Mouse (Mus musculus): ENCODE data around the gene Krtap2-4. TPM values are rescaled to one million over a fixed set of nuclear protein-coding genes. Genes with fewer than 3 reads are reported as not detected.
"Not testable (repeated sequence)": the region's sequence is repeated elsewhere in the genome, so short reads cannot be mapped to it uniquely, and the experiment has no call there.

The Krtap2-4 gene
- not detected in 2 replicates for total RNA-seq (2021)
- long read RNA-seq, experiment 1 = 0 reads
- long read RNA-seq, experiment 2 = 0 reads

DNA sequence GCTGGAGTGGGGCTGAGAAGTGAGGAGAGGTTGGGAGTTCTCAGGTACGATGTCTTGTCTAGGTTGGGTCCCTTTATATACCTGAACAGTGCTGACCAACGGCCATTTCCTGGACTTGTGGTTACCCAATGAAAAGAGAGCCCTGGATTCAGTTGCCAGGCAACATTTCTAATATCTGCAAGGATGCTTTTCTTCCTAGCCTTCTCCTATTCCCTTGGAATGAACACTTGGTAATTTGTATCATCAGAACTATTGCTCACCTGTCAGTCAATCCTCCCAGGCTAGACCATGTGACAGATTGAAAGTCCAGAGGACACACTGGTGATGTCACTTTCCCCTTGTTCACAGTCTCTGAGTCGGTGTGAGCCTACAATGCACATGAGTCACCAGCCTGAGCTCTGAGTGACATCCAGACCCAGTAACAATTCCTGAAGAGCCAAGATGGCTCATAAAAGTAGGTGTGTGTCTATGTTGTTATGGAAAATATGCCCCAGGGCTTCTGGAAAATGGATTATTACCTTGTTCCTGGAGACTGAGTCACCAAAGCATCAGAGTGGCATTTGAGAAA lies at the start of gene Krtap2-4:
Gene Krtap2-4, minus strand, starts transcription at position 51 of the 568 bp plus-strand sequence.
- DNase-seq = no peak

DNA sequence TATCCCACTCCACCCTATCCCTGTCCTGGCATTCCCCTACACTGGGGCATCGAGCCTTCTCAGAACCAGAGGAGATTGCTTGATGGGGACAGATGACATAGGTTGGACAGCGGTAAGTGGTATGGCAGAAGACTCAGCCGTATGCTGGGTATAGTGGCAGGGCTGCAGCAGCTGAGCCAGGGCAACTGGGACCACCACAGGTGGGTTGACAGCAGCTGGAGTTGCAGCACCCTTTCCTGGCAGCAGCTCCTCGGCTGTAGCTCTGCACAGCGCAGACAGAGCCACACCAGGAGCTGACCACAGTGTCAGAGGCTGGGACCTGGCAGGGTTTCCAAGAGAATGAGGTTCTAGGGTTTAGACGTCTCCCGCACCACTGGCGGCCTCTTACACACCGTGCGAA lies 48.2 kb upstream of the Krtap2-4 start:
- DNase-seq = no peak

DNA sequence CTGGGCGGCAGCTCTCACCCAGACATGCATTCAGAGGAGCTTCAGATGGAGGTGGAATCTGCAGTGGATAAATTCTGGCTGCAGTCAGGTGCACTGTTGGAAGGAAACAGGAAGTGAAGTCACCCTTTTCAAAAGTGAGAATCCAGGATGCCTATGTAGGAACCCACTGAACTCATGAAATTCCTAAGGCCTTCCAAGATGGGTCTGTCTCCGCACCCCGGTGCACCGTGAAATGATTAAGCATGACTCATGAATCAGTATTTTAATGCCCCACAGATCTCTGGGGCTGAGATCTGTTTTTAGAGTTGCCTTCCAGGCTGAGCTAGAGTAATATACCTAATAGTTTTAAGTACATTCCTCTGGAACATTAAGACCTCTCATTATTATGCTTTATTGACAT lies 44.6 kb upstream of the Krtap2-4 start:
- no peak for DNase-seq

DNA sequence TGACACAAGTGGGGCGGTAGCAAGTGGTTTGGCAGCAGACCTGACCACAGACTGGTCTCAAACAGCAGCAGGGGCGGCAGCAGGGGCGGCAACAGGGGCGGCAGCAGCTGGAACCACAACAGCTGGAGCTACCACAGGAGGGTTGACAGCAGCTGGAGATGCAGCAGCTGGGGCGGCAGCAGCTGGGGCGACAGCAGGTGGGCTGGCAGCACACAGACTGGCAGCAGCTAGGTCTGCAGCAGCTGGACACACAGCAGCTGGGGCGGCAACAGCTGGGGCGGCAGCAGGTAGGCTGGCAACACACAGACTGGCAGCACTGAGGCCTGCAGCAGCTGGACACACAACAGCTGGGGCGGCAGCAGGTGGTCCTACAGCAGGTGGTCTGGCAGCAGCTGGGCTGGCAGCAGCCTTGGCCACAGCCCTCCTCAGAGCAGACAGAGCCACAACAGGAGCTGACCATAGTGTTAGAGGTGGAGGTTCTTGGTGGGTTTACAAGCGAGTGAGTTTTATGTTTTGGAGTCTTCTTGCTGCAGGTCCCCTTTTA lies 43.9 kb upstream of the Krtap2-4 start, which contains the start of gene Gm11563:
Gene Gm11563, minus strand, starts transcription at position 494 of the 544 bp plus-strand sequence.
- DNase-seq = not testable (repeated sequence)

DNA sequence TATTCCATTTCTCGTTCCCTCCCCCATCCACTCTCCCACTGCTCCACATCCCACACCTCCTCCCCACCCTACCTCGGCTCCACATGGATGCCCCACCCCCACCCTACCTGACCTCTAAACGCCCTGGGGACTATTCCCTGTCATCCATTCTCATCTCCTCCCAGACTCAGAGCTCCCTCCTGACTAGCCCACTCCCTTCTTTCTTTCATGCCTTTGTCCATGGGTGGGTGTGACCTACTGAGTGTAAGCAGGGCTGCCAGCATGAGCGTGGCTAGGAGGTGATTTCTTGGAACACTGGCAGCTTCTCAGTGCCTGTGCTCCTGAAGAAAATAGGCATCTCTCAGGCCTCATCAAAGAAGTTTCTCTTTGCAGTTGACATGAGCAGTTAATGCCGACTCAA lies 42.4 kb upstream of the Krtap2-4 start:
- no peak for DNase-seq

DNA sequence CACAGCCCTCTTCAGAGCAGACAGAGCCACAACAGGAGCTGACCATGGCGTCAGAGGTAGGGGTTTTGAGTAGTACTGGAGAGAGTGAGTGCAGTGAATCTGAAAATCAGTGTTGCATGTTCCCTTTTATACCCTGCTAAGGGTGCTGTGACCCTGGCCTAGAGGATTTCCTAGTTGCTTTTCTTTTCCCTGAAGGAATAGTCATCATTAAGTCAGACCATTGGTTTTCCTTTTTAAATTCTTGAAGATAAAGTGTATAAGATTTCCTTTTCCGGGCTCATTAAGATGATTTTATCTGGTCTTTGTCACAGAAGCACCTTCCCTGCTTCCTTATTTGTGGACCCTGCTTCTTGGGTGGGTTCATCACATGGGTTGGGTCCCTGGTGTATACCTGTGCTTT lies 35.5 kb upstream of the Krtap2-4 start, which contains the start of gene Gm11555:
Gene Gm11555, minus strand, starts transcription at position 101 of the 400 bp plus-strand sequence.
- DNase-seq = no peak

DNA sequence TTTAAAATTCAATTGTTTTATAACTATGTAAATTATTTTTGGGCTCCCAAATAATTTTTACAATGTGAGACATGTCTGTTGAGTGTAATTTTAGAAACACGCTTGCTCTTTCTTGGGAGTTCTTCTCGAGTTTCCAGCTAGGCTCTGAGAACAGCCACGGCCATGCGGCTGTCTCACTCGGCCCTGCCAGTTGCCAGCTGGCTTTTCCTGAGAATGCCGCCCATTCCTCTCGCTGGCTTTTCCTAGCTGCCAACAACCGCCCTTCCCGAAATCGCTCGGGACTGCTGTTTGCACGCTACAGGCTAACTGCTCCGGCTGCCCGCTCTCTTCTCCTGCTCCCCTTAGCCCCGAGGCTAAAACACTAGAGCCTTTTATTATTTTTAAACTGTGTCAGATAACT lies 31.8 kb upstream of the Krtap2-4 start:
- no peak for DNase-seq

DNA sequence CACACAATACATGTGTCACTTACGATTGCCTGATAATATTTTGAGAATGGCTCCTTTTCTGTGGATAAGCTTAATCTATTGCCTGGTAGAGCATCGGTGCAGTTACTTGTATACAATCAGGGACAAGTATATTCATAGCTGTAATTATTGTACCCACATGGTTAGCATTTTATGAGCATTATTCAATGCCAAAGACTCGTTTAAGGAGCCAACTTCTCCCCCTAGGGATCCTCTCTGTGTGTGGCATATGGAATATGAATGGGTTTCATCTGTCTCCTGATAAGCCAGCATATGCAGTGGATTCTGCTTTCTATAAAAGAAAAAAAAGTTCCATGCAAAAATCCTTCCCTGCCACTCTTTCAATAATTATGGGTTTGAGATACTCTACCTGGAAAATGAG lies 29.7 kb upstream of the Krtap2-4 start:
- DNase-seq = no peak

DNA sequence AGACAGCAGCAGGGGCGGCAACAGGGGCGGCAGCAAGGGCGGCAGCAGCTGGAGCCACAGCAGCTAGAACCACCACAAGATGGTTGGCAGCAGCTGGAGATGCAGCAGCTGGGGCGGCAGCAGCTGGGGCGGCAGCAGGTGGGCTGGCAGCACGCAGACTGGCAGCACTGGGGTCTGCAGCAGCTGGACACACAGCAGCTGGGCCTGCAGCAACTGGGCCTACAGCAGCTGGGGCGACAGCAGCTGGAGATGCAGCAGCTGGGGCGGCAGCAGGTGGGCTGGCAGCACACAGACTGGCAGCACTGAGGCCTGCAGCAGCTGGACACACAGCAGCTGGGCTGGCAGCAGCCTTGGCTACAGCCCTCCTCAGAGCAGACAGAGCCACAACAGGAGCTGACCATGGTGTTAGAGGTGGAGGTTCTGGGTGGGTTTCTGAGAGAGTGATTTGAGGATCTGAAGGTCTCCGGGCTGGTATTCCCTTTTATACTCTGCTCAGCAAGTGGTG lies 29.0 kb upstream of the Krtap2-4 start, which contains the start of gene Krtap4-7:
Gene Krtap4-7, minus strand, starts transcription at position 455 of the 505 bp plus-strand sequence.
- not testable (repeated sequence) for DNase-seq

DNA sequence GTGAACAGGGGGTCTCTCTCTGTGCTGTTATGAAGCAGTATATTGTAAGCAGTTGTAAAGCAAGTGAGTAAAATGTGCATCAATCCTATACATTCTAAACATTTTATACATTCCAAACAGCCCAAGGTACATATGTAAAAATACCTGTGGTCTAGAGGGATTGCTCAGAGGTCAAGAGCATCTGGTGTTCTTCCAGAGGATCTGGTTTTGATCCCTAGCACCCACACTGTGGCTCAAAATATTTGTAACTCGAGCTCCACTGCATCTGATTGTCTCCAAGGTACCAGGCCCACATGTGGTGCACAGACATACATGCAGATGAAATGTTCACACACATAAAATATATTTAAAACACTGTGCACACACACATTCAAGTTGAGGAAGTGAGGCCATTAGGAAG lies 26.3 kb upstream of the Krtap2-4 start:
- DNase-seq = no peak

DNA sequence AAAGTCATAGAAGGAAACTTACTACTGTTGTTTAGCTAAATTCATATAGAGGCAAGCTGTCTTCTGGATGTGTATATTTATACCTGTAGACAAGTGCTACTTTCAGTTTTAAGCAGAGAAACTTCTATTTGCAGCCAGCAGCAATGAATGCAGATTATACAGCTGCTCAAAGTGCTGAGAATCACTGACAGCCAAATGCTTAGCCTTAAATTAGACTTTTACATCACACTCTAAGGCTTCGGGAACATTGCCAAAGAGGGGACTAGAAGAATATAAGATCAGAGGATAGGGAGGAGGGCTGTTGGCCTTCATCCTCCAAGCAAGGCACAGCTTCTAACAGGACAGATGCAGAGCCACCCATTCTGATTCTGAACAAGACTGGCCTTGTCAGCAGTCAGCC lies 22.4 kb upstream of the Krtap2-4 start:
- no peak for DNase-seq

DNA sequence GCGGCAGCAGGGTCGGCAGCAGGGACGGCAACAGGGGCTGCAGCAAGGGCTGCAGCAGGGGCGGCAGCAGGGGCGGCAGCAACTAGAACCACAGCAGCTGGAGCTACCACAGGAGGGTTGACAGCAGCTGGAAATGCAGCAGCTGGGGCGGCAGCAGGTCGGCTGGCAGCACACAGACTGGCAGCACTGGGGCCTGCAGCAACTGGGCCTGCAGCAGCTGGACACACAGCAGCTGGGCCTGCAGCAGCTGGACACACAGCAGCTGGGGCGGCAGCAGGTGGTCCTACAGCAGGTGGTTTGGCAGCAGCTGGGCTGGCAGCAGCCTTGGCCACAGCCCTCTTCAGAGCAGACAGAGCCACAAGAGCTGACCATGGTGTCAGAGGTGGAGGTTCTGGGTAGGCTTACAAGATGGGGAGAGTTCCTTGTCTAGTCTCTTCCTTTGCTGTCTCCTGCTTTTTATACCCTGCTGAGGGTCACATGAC lies 20.0 kb upstream of the Krtap2-4 start, which contains the start of gene Krtap4-2:
Gene Krtap4-2, minus strand, starts transcription at position 432 of the 482 bp plus-strand sequence.
- DNase-seq = no peak

DNA sequence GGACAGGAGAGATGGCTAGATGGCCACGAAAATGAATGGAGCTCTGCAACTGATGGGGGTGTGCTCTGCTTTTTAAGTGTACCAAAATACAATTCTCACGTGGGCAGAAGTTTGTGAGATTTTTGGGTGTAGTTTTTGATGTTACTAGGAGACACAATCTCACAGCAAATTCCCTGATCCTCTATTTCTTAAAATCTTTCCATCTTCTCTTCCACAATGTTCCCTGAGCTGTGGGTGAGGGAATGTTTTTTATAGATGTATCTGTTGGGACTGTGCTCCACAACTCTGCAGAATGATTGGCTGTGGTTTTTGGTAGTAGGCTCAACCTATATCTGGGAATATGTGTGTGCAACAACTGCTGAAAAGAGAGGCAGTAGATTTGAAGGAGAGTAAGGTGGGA lies 18.6 kb upstream of the Krtap2-4 start:
- DNase-seq = no peak

DNA sequence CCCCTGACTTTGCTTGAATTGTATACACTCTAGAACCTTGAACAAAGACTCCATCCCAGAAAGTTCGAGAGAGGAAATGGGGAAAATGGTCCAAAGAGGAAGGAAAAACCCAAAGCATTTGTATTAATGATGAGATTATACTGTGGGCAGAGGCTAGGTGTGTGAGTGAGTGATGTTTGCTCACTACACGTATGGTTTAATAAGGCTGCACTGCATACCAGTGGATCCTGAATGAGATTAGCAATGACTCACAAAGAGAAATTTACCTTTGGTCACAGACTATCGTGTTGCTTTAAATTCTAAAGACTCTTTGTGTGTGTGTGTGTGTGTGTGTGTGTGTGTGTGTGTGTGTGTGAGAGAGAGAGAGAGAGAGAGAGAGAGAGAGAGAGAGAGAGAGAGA lies 16.2 kb upstream of the Krtap2-4 start:
- no peak for DNase-seq

DNA sequence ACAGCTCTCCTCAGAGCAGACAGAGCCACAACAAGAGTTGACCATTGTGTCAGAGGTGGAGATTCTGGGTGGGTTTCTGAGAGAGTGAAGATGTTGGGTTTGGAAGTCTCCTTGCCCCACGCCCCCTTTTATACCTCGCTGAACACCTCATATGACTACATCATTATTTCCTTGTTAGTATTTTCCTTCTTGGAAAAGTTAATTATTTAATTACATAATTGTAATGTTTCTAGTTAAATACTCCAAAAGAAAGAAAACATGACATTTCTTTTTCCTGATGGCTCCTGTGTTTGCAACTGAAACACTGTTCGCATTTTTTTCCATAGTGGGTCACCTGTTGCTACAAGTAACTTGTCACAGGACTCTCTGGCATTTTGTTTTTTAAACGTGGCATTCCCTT lies 13.5 kb upstream of the Krtap2-4 start, which contains the start of gene Krtap4-1:
Gene Krtap4-1, minus strand, starts transcription at position 101 of the 400 bp plus-strand sequence.
- DNase-seq = no peak

DNA sequence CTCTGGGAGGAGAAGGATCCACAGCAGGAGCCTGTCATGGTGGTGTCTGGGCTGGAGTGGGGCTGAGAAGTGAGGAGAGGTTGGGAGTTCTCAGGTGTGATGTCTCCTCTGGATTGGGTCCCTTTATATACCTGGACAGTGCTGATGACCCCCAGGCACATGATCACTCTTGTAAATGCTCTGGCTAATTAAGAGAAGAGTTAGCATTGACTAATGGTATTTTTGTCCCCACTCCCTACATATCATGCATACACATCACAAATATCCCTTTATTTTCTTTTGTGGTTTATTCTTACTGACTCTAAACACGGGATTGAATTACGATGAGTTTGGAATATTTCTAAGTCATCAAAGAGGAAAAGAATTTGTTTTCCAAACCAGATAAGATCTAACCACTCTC lies 5.7 kb upstream of the Krtap2-4 start, which contains the start of gene Gm11562:
Gene Gm11562, minus strand, starts transcription at position 101 of the 400 bp plus-strand sequence.
- no peak for DNase-seq

DNA sequence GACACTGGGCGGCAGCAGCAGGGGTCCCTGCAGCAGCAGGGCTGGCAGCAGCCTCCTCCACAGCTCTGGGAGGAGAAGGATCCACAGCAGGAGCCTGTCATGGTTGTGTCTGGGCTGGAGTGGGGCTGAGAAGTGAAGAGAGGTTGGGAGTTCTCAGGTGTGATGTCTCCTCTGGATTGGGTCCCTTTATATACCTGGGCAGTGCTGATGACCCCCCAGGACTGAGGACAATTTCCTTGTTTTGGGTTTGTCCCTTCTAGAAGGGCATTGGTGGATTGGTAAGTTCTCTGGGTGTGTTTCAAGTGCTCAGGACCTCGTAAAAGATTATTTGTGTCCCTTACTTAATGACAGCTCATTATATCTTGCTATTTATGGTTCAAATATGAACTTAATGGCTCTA lies 4.6 kb downstream of the Krtap2-4 start, which contains the start of gene Gm11937:
Gene Gm11937, minus strand, starts transcription at position 101 of the 400 bp plus-strand sequence.
- not testable (repeated sequence) for DNase-seq

DNA sequence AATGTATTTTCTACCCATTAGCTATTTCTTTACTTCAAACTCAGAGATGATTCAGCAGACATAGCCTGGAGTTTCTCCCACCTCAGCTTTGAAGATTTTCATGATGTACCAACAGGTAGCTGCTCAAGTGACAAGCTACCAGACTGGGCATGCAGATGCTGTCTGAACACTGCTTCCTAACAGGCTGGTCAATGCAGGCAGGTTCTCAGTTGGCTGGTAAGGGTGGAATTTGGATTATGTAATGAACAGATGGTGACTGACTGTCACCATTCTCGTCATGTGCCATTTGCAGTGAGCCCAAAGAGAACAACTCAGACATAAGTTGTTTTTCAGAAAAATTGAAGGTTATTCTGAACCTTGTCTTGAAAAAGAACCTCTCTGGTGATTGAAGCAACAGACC lies 5.5 kb downstream of the Krtap2-4 start:
- no peak for DNase-seq

DNA sequence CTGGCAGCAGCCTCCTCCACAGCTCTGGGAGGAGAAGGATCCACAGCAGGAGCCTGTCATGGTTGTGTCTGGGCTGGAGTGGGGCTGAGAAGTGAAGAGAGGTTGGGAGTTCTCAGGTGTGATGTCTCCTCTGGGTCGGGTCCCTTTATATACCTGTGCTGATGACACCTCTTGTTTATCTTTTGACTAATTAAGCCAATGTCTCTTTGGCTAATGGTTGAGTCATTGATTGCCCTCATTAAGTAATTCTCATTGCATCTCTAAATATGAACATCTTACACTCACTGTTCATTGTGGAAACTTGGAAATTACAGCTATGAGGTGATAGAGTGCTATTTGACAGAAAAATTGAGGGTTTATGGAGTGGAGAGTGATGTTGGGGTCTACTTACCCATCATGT lies 11.4 kb downstream of the Krtap2-4 start, which contains the start of gene Gm11938:
Gene Gm11938, minus strand, starts transcription at position 101 of the 400 bp plus-strand sequence.
- not testable (repeated sequence) for DNase-seq

DNA sequence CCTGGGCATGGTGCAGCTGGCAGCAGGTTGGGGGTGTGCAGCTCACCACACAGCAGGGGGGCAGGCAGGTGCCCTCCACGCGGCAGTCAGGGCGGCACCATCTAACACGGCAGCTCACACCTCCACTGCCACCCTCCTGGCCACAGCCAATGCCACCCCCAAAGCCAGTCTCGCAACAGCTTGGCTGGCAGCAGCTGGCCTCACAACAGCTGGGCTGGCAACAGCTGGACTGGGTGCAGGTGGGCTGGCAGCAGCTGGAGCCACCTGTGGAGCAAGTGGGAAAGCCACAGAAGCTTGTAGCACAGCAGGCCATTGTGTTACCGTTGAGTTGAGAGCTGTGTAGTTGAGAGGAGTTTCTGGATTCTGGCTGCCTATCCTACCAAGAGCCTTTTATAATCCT lies 16.9 kb downstream of the Krtap2-4 start, which contains the start of gene Krtap9-3:
Gene Krtap9-3, minus strand, starts transcription at position 364 of the 400 bp plus-strand sequence.
- not testable (repeated sequence) for DNase-seq

DNA sequence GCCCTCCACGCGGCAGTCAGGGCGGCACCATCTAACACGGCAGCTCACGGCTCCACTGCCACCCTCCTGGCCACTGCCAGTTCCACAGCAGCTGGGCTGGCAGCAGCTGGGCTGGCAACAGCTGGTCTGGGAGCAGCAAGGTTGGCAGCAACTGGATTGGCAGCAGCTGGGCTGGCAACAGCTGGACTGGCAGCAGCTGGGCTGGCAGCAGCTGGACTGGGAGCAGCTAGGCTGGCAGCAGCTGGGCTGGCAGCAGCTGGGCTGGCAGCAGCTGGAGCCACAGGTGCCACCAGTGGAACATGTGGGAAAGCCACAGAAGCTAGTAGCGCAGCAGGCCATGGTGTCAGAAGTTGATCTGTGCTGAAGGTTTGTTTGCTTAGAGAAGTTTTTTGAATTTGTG lies 23.7 kb downstream of the Krtap2-4 start, which contains the start of gene Krtap1-3:
Gene Krtap1-3, minus strand, starts transcription at position 359 of the 400 bp plus-strand sequence.
- DNase-seq = no peak

DNA sequence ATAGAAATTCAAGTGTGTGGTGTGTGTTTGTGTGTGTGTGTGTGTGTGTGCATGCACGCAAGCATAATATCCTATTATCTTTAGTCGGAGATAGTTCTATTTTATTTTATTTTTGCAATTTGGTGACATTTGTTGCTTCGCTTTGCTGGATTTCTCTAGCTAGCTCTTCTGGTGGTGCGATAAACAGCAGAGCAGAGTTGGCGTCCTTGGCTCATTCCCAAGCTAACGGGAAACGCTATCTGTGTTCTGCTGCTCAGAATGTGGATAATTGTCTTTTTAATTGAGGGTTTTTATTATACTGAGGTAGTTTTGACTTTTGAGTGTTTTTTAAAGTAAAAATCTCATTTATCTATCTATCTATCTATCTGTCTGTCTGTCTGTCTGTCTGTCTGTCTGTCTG lies 29.6 kb downstream of the Krtap2-4 start:
- no peak for DNase-seq

DNA sequence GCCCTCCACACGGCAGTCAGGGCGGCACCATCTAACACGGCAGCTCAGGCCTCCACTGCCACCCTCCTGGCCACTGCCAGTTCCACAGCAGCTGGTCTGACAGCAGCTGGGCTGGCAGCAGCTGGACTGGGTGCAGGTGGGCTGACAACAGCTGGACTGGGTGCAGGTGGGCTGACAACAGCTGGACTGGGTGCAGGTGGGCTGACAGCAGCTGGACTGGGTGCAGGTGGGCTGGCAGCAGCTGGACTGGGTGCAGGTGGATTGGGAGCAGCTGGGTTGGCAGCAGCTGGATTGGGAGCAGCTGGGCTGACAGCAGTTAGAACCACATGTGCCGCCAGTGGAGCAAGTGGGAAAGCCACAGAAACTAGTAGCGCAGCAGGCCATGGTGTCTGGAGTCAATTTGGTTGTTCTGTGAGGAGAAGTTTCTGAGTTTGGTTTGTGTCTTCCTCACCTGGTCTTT lies 31.4 kb downstream of the Krtap2-4 start, which contains the start of gene Krtap1-4:
Gene Krtap1-4, minus strand, starts transcription at position 410 of the 460 bp plus-strand sequence.
- DNase-seq = no peak
